Mouse (Mus musculus): ENCODE measurements at regions not wholly inside any gene's neighbourhood (a gene's known extent, or its start where the extent isn't known, plus 50 kb on each side); places are given as distances from the start of the nearest gene placed in this dataset.

DNA sequence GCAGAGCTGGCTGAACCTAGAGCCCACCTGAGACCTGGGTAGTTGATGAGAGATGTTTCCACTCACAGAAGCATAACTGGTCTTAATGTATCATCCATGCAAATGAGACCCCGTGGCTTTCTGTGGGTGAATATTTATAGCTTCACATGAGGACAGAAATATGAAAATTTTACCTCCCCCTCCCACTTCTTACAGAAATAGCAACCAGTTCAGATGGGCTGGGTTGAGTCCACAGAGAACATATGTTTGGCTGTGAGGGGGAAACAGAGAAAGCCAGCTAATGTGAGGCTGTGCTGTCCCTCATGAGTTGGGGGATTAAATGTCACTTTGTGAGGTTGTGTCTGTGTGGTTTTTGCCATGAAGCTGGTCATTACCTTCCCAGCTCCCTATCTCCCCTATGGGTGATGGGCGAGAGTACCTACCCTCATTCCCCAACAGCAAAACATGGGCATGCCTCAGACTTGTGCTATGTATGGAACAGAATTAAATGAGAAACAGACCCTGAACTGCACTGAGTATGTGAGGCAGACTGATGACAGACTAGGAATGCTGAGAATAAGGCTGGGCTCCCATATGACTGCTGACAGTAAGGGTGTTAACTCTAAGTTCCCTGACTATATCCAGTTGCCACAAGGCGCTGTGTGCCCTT is 178.7 kb upstream of the 1810046K07Rik start:
- TF ChIP-seq CTCF (IDR thresholded peaks at IDR 0.05; ENCODE audit: low read depth): no peak
- TF ChIP-seq EP300 (optimal IDR thresholded peaks at IDR 0.05): no peak

Measured in stomach, postnatal 0 days (tissue).